Mouse (Mus musculus) kidney, adult 18-20 months (tissue): Measurements from ENCODE around the gene Stambp.
"Not testable (repeated sequence)": the region's sequence is repeated elsewhere in the genome, so short reads cannot be mapped to it uniquely, and the experiment has no call there.

Source experiments
- DNase-seq: peaks from one replicate; pipeline ENCODE4 v3.0.0; 2021

Gene Stambp

DNA sequence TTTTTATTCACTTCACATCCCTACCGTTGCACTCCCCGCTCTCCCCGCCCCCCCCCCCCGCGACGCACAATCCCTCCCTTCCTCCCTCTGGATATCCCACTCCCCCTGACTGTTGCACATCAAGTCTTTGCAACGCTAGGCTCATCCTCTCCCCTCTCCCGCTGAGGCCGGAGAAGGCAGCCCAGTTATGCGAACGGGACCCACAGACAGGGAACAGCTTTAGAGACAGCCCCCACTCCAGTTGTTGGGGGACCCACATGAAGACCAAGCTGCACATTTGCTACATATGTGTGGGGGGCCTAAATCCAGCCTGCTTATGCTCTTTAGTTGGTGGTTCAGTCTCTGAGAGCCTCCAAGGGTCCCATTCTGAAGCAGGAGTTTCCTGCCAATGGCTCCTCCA is at the start of gene Stambp:
Gene Stambp, minus strand, starts transcription at position 59 of the 400 bp plus-strand sequence.
- no peak for DNase-seq

- no peak for DNase-seq
Observed at GRCm38 (mm10) chr6:83619955-83620354, 47.4 kb upstream of the Stambp start.

DNA sequence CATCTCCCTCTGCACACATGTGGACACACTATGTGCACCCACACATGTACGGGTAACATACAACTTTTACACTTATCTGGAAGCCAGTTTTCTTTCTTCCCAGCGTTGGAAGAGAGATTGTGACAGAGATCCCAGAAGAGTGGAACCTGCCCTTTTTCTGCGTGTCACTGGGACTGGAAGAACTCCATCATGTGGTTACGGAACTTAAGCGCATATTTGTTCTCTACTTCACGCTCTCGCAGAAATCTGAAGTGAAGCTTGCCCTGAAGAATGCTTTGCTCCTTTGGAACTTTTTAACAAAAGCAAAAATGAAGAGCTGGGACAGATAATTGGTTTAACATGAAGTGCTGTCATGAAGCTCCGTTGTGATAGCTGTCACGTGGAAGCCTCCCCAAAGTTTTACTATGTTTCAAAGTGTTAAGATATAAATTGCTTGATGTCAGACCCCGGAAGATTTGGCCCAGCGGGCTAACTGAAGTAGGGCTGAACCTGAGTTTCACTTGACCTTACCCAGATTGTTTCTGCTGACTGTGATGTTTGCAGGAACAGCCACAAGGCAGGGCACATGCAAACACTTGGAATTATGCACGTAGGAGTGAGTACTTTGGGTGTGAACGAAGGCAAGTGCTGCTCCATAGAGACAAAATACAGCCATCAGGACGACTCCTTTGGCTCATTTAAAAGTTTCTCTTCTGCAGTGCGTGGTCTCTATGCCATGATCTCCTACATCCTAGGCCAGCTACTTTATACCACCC is 45.2 kb upstream of the Stambp start:
- no peak for DNase-seq

- peak; percentile 18 for DNase-seq
Observed at GRCm38 (mm10) chr6:83616512-83616911, 44.0 kb upstream of the Stambp start.

DNA sequence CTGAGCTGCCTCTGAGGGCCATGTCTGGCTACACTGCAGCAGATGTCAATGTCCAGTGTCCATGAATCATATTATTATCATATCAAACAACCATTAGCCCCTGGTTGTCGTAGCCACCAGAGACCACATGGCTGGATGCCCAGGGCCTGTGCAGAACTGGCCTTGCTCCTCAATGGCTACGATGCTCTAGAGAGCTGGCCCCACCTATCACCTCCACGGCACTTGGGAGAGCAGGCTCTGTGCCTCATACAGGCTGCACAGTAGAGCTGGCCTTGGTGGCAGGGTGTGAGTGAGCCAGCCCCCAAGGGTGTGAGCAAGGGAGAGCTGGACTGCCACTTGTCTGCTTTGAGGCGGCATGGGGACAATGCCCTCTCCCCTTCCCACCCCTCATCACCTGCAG is 41.9 kb upstream of the Stambp start:
- DNase-seq: no peak

- no peak for DNase-seq
Observed at GRCm38 (mm10) chr6:83612976-83613375, 40.4 kb upstream of the Stambp start.

- no peak for DNase-seq
Observed at GRCm38 (mm10) chr6:83599636-83600174, 27.2 kb upstream of the Stambp start.

DNA sequence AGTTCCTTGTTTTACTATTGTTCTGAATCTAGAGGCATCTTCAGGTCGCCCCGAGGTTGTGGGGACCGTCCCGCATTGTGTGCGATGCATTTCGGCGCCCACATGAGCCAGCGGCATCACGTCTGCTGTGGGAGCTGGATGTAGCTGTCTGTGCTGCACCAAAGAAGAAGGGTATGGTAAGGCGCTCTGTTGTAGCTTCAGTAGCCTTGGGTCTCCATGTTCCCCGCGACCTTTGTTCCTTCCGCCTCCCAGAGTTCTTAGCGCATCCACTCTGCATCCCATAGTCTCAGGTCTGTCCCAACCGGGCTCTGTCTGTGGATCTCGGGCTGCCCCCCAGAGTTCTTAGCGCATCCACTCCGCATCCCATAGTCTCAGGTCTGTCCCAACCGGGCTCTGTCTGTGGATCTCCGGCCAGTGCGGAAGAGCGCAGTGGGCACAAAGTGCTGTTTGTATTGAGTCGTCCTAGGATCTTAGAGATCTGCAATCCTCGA is 26.6 kb upstream of the Stambp start:
- DNase-seq: no peak

DNA sequence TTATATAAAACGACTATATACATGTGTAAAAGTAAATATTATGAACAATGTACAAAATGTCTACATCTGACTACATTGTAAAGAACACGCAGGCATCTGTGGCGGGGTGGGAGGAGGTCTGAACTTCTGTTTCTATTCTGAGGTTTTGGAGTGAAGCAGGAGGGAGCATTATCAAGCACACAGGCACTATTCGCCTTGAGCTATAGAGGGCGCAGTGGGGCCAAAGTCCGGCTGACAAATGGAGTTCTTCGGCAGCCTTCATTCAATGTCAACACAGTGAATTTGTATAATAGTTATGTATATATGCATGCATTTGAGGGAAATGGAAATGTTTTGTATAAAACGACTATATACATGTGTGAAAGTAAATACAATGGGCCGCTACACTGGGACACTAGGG is 26.1 kb upstream of the Stambp start:
- DNase-seq: peak; percentile 18

DNA sequence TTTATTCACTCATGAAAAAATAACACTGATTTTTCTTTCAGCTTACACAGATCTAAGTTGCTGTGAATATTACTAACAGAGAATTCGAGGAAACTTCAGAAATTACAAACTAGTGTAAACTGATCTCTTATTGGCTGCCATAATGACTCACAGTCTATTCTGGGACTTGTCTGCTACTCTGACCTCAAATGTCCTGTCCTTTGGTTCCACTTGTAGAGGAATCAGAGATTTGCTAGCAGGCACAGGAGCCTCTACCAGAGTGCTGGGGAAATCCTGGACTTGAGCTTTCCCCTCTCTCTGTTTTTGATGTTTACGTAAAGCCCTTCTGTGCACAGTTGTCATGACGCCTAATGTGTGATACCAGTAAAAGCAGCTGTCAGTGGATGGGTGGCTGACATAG is 25.5 kb upstream of the Stambp start:
- DNase-seq: no peak

GRCm38 (mm10) chr6:83595035-83595434 is 22.5 kb upstream of the Stambp start:
- DNase-seq: no peak

DNA sequence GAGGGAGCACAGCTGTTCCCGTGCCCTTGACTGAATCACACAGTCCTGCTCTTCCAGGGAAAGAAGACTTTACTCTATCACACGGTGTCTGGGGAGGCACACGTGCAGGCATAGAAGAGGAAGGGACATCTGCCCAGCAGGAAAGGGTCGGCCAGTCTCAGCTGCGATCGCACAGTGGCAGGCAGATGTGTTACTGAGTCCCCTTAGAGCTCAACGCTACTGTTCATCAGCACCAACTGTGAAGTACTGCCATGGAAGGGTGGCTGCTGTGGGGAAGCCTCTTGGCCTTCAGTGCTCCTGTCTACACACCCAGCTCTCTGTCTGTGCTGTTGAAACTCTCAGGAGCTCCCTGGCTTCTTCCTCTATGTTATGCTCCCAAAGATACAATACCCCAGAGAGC is 21.4 kb upstream of the Stambp start:
- no peak for DNase-seq

DNA sequence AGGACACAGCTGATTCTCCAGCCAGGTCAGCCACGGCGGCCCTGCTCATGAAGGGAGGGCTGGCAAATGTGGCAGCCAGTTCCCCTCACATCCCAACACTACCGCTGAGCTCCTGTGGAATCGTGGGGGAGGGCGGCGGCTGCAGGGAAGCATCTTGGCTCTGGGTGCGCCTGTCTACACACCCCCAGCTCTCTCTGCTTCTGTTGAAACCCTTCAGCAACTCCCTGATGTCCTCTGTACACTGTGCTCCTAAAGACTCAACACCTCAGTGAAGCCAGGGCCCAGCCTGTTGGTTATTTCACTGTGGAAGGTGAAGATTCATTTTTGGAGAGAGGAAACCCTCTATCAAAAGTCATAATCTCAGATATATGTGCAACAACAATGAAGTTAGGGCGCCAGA is 19.5 kb upstream of the Stambp start:
- DNase-seq: no peak

GRCm38 (mm10) chr6:83590301-83590700 is 17.8 kb upstream of the Stambp start:
- no peak for DNase-seq

- DNase-seq: not testable (repeated sequence)
Observed at GRCm38 (mm10) chr6:83587191-83587590, 14.7 kb upstream of the Stambp start.

DNA sequence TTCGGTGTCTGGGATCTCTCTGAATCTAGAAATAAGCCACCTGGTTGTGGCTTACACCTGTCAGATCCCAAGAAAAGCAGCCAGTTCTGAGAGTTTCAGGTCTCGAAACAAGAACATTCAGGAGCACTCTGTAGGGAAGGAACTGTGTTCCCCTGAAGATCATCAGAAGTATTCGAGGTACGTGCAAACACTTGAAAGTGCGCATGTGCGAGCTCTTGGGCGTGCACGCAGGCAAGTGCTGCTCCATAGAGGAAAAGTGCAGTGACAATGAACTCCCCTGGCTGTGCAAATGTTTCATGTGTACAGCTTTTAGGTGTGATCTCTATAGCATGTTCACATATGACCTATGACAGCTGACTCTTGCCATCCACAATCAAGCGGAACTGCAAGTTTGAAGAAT is 12.8 kb upstream of the Stambp start:
- not testable (repeated sequence) for DNase-seq

GRCm38 (mm10) chr6:83583591-83583990 is 11.1 kb upstream of the Stambp start:
- no peak for DNase-seq

GRCm38 (mm10) chr6:83582938-83583270 is 10.4 kb upstream of the Stambp start:
- DNase-seq: peak; percentile 23

- no peak for DNase-seq
Observed at GRCm38 (mm10) chr6:83582135-83582937, 9.8 kb upstream of the Stambp start.

DNA sequence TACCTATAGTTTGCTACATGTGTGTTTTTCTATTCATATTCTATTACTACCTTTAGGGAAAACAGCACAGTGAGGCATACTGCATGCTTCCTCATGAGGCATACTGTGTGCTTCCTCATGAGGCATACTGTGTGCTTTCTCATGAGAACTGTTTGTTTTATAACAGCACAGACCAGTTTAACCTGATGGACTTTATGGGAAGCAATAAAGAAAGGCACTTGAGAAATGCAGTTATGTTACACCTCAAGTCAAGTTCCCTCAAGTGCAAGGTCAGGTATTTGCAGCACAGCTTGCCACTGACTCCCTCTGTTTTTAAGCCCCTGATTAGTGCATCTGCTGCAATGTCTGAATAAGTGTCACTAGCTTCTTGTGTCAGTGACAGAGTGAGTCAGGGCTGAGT is 5.0 kb upstream of the Stambp start:
- no peak for DNase-seq

- no peak for DNase-seq
Observed at GRCm38 (mm10) chr6:83575609-83576008, 3.1 kb upstream of the Stambp start.

DNA sequence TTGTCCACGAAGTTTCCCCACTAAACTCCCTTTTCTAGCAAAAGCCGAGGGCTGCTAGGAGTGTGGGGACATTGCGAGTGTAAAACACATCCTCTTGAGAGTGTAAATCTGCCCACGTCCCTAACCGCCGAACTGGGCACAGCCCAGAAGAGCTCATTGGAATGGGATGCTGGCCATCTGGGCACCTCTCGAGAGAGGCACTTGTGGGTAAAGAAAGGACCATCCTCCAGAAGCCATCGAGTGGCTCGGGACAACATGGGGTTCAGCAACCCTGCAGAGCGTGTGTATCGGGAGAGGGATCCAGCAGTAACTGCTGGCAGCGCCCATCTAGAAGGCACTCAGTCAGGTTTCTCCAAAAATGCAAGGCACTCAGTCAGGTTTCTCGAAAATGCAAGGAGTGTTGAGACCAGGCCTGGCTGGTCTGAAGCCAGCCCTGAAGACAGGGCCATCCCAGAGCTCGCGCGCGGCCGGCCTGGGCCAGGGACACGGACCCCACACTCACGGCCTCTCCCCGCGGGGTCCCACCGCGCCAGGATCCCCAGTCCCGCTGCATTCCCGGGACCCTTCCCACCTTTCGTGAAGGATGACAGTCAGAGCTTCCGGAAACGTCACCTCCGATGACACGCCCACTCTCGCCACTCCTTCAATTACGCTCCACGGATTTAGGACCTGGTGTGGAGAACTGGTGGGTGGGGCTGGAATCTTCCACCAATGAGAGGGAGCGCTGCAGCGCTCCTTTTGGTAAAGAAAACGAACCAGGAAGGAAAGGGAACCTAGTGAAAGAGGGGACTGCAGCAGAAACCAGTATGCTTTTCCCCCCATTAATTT is 475 bp downstream of the Stambp start:
- DNase-seq: peak; percentile 91
